Mouse (Mus musculus): ENCODE data around the gene Otop2.

DNA sequence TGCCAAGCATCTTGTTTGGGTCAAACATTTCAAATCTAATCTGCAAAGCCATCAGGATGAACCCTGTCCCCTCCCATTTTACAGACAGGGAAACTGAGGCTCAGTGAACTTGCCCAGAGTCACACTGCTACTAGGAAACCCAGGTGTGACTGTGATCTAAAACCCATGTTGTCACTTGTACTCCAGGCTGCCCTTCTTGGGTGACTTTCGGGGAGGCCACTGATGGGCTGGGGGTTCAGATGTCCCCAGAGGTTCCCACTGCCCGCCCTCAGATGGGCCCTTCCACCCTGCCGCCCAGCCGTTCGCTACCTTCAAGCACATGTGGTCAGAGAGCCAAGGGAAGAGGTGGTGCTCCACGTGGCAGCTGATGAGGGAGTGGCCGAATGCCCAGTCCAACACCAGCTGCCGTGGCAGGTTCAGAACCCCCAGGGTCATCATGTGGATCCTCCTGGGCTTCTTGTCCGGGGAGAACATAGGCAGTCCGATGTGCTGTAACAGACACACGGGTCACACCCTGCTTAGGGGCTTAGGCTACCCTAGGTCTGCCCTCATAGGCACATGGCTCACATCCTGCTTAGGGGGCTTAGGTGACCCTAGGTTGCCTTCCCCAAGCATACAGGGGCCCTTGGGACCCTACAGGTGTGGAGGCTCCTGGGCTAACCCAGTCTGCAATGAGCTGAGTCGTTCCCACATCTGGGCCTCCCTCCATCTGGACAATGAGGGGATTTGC is 22.9 kb upstream of the Otop2 start:
- TF ChIP-seq JUN (IDR thresholded peaks at IDR 0.05; ENCODE audit: insufficient read depth, low read depth, low read length) (no peak), POLR2A (IDR thresholded peaks at IDR 0.05; ENCODE audit: low read depth, low read length) (no peak), KAT2A (IDR thresholded peaks at IDR 0.05; ENCODE audit: insufficient replicate concordance, low read length) (no peak), ELF1 (IDR thresholded peaks at IDR 0.05; ENCODE audit: low read depth, low read length) (no peak), CTCF (conservative IDR thresholded peaks at IDR 0.05 in 1 of 2, IDR thresholded peaks at IDR 0.05 in 1 of 2; ENCODE audit: low read depth in 2 of 2, low read length in 2 of 2) (no peak), MAX (IDR thresholded peaks at IDR 0.05; ENCODE audit: low read length) (no peak), SIN3A (IDR thresholded peaks at IDR 0.05; ENCODE audit: low read length) (no peak), ZNF384 (IDR thresholded peaks at IDR 0.05; ENCODE audit: low read depth, low read length) (no peak), JUND (conservative IDR thresholded peaks at IDR 0.05; ENCODE audit: low read depth, low read length) (no peak)

Measured in CH12.LX (cell line).